Mouse (Mus musculus) bone marrow macrophage, adult 2 months (primary cell): ENCODE results near the gene Myo16.

Experiments
- CTCF ChIP-seq: IDR thresholded peaks from 2 replicates; pipeline ENCODE4 v1.5.1; 2012; ENCODE audit warnings: low read depth, mild to moderate bottlenecking, low read length, moderate library complexity
- POLR2A ChIP-seq: IDR thresholded peaks from 2 replicates; pipeline ENCODE4 v1.6.1; 2012; ENCODE audit warnings: mild to moderate bottlenecking, low read depth, low read length, borderline replicate concordance

DNA sequence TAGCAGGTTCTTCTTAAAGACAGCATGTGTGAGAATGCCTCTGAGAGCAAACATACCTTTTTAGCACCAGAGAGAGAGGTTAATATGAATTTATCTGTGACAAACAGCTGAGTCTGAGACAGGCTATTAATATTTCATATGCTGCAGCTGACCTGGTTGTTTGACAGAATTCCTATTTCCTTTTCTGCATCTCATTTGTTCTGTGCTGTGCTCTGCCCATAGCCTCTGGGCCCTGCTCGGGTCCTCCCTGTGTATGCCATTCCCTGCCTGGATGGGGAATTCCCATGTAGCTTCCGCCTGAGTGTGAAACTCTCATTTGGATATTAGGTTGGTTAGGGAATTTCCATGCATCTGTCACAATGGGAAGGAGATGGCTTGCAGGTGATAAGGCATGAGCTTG is 240.8 kb downstream of the Myo16 start:
- TF ChIP-seq POLR2A (no peak), CTCF (no peak)
